Mouse (Mus musculus) liver, embryonic 14.5 days (tissue): ENCODE measurements around the gene Tmem60. TPM values are rescaled to one million over a fixed set of nuclear protein-coding genes. Genes with fewer than 3 reads are reported as not detected.

ENCODE experiments used
- ATAC-seq: fragments of 200-750 bp; cut with Nextera tagmentation; 2 replicates; pipeline ENCODE4 v1.8.0; 2017; ENCODE audit warnings: moderate number of reproducible peaks, mild to moderate bottlenecking, moderate library complexity; ENCODE audit not compliant: insufficient read depth
- DNase-seq, 3 experiments: peaks; one replicate each; pipeline ENCODE4 v3.0.0-alpha.2; 2012 to 2013; ENCODE audit warnings: low read depth in 3 of 3, low spot score in 3 of 3
- H3K27ac ChIP-seq: fragments of 300-500 bp; sonication (generic); 2 replicates; pipeline ENCODE4 v1.5.1; 2014; ENCODE audit warnings: moderate library complexity, mild to moderate bottlenecking, control low read depth, inconsistent platforms
- H3K27me3 ChIP-seq: fragments of 300-500 bp; sonication (generic); 2 replicates; pipeline ENCODE4 v1.6.1; 2014; ENCODE audit warnings: mild to moderate bottlenecking, low read length, moderate library complexity; ENCODE audit not compliant: control insufficient read depth, insufficient read depth
- H3K36me3 ChIP-seq: fragments of 300-500 bp; sonication (generic); replicated peaks from 2 replicates; pipeline ENCODE4 v1.6.1; 2014; ENCODE audit warnings: low read depth; ENCODE audit not compliant: control insufficient read depth, insufficient read depth
- H3K4me1 ChIP-seq, 2 experiments: fragments of 200-500 bp in 1 of 2; fragments of 300-500 bp in 1 of 2; sonication (generic) in 1 of 2; replicated peaks; 2 replicates each; pipeline ENCODE4 v1.6.1; 2012 to 2014; ENCODE audit warnings: antibody characterized with exemption in 1 of 2, inconsistent platforms in 1 of 2, low read length in 1 of 2; ENCODE audit not compliant: control insufficient read depth in 2 of 2, insufficient read depth in 2 of 2
- H3K4me2 ChIP-seq: fragments of 300-500 bp; sonication (generic); 2 replicates; pipeline ENCODE4 v1.6.1; 2014; ENCODE audit warnings: low read depth, mild to moderate bottlenecking, control low read depth, moderate library complexity
- H3K4me3 ChIP-seq, 2 experiments: fragments of 200-500 bp in 1 of 2; fragments of 300-500 bp in 1 of 2; sonication (generic) in 1 of 2; 2 replicates each; pipeline ENCODE4 v1.5.1; 2012 to 2014; ENCODE audit warnings: low read depth in 2 of 2, low read length in 2 of 2, mild to moderate bottlenecking in 2 of 2, control low read depth in 1 of 2, inconsistent platforms in 1 of 2, moderate library complexity in 1 of 2; ENCODE audit not compliant: insufficient read depth in 1 of 2
- H3K9ac ChIP-seq: fragments of 300-500 bp; sonication (generic); replicated peaks from 2 replicates; pipeline ENCODE4 v1.6.1; 2014; ENCODE audit warnings: mild to moderate bottlenecking, control low read depth, moderate library complexity
- H3K9me3 ChIP-seq: fragments of 300-500 bp; sonication (generic); 2 replicates; pipeline ENCODE4 v1.6.1; 2016; ENCODE audit warnings: low read length, mixed read lengths; ENCODE audit not compliant: control insufficient read depth
- CTCF ChIP-seq: IDR thresholded peaks from 2 replicates; pipeline ENCODE4 v1.5.1; 2016; ENCODE audit warnings: antibody characterized with exemption, low read depth, control low read depth
- EP300 ChIP-seq: IDR thresholded peaks from 2 replicates; pipeline ENCODE4 v1.6.1; 2016; ENCODE audit warnings: antibody characterized with exemption, low read depth
- WGBS: fragments of 180-500 bp; shearing (Covaris S2); extraction: QIAGEN DNeasy Blood & Tissue Kit; methylation state at CpG from one replicate; pipeline ENCODE4 v1.1.7; 2014; ENCODE audit not compliant: insufficient replicate concordance; 5-methylcytosine and 5-hydroxymethylcytosine counted together
- polyA plus RNA-seq, 2 experiments: library from polyadenylated mRNA; depleted of rRNA in 1 of 2; stranded (reverse) in 1 of 2; unstranded in 1 of 2; fragments of >200 nt; fragmentation: Nextera tagmentation in 1 of 2; extraction: Ambion mirVana in 1 of 2; gene quantifications; 2 replicates each; pipeline versions ENCODE4 v1.2.1 to v1.2.3; 2012 to 2014

The Tmem60 gene
- polyA plus RNA-seq, 2 experiments = 15.1 to 40.9 TPM

GRCm38 (mm10) chr5:20880797-20881775 is 905 bp upstream of the Tmem60 start:
- H3K36me3 ChIP-seq = no peaks in the 10 kb centered on the region; the same call in 1 of the 2 replicates
- H3K27ac ChIP-seq = peak overlapping the region; percentile 76
- no peaks in the 10 kb centered on the region for H3K9me3 ChIP-seq
- H3K27me3 ChIP-seq = no peaks in the 10 kb centered on the region
- 1% methylated on average over 49 of the region's 64 CpGs for WGBS
- H3K4me2 ChIP-seq = peak overlapping the region; percentile 68
- DNase-seq = no peak
- H3K9ac ChIP-seq = peak overlapping the region; percentile 73
- TF ChIP-seq EP300 (no peak), CTCF (peak; percentile 34; the same call in 1 of the 2 replicates)
- peak; percentile 5; the same call in 1 of the 2 replicates for ATAC-seq
- peak overlapping the region; percentile 70 to 84 for H3K4me3 ChIP-seq
- H3K4me1 ChIP-seq = peaks cover 12 to 20% of the 10 kb centered on the region in 2 experiments

GRCm38 (mm10) chr5:20884036-20884620 is 2.1 kb downstream of the Tmem60 start:
- no peaks in the 10 kb centered on the region for H3K27me3 ChIP-seq
- H3K4me3 ChIP-seq = peak overlapping the region; percentile 39 to 70
- peaks cover 12 to 19% of the 10 kb centered on the region in 2 experiments for H3K4me1 ChIP-seq
- H3K27ac ChIP-seq = no peak overlapping the region
- H3K4me2 ChIP-seq = peak overlapping the region; percentile 99
- ATAC-seq (no peak), DNase-seq (no peak)
- H3K36me3 ChIP-seq = no peaks in the 10 kb centered on the region; the same call in 1 of the 2 replicates
- H3K9ac ChIP-seq = peak overlapping the region; percentile 93
- TF ChIP-seq CTCF (no peak), EP300 (no peak)
- 59% methylated on average over 4 of the region's 4 CpGs for WGBS
- no peaks in the 10 kb centered on the region for H3K9me3 ChIP-seq

GRCm38 (mm10) chr5:20897446-20898167 is 15.6 kb downstream of the Tmem60 start:
- peak overlapping the region; percentile 91 for H3K27ac ChIP-seq
- peak overlapping the region; percentile 23; the same call in 1 of the 2 replicates for H3K9ac ChIP-seq
- ATAC-seq = peak; percentile 99
- peaks cover 26 to 28% of the 10 kb centered on the region in 2 experiments for H3K4me1 ChIP-seq
- H3K36me3 ChIP-seq = peaks cover 37% of the 10 kb centered on the region
- H3K27me3 ChIP-seq = no peaks in the 10 kb centered on the region
- no peaks in the 10 kb centered on the region for H3K9me3 ChIP-seq
- TF ChIP-seq CTCF (no peak), EP300 (peak; percentile 97)
- WGBS = 17% methylated on average over 2 of the region's 2 CpGs
- peak overlapping the region; percentile 74 for H3K4me2 ChIP-seq
- peak overlapping the region in 1 of 2 experiments; percentile 21; a peak in 1 of 4 replicates for H3K4me3 ChIP-seq
- peak; percentile 79 to 87 (median 85) for DNase-seq

- WGBS = 41% methylated on average over 2 of the region's 2 CpGs
- 0 out of 2 replicates have a peak overlapping the region, but pooled peaks have one; percentile 2 for H3K9ac ChIP-seq
Measured at GRCm38 (mm10) chr5:20904647-20905046, 22.7 kb downstream of the Tmem60 start.

More at GRCm38 (mm10) chr5:20904647-20905046, 22.7 kb downstream of the Tmem60 start:
- peaks cover 38% of the 10 kb centered on the region for H3K36me3 ChIP-seq
- no peak overlapping the region for H3K4me3 ChIP-seq
- no peaks in the 10 kb centered on the region for H3K27me3 ChIP-seq
- H3K27ac ChIP-seq = peak overlapping the region; percentile 24
- ATAC-seq (peak; percentile 39; the same call in 1 of the 2 replicates), DNase-seq (no peak)
- no peak overlapping the region for H3K4me2 ChIP-seq
- H3K9me3 ChIP-seq = no peaks in the 10 kb centered on the region
- H3K4me1 ChIP-seq = peaks cover 15% of the 10 kb centered on the region in 2 experiments
- TF ChIP-seq EP300 = 0 out of 2 replicates have a peak, but pooled peaks have one; percentile 8
- TF ChIP-seq CTCF = no peak
